Mouse (Mus musculus): ENCODE data around the gene Hist2h2aa2.
A peak's percentile ranks its signal among the peaks of the same experiment; 100 is the strongest.
"Not testable (repeated sequence)": the region's sequence is repeated elsewhere in the genome, so short reads cannot be mapped to it uniquely, and the experiment has no call there.

The Hist2h2aa2 gene

GRCm38 (mm10) chr3:96236834-96237334 is 3.2 kb downstream of the Hist2h2aa2 start:
- no peak for DNase-seq (ENCODE audit: low spot score)

- no peak for DNase-seq (ENCODE audit: low spot score)
Measured at GRCm38 (mm10) chr3:96235836-96236235, 4.2 kb downstream of the Hist2h2aa2 start.

- DNase-seq (ENCODE audit: low spot score) = no peak
Measured at GRCm38 (mm10) chr3:96234914-96235313, 5.2 kb downstream of the Hist2h2aa2 start.

- DNase-seq (ENCODE audit: low spot score) = no peak
Measured at GRCm38 (mm10) chr3:96231758-96232120, 8.3 kb downstream of the Hist2h2aa2 start.

- DNase-seq (ENCODE audit: low spot score) = no peak
Measured at GRCm38 (mm10) chr3:96230910-96231757, 8.9 kb downstream of the Hist2h2aa2 start.

- DNase-seq (ENCODE audit: low spot score) = no peak
Measured at GRCm38 (mm10) chr3:96230404-96230803, 9.7 kb downstream of the Hist2h2aa2 start.

GRCm38 (mm10) chr3:96228828-96229227 is 11.2 kb downstream of the Hist2h2aa2 start:
- DNase-seq (ENCODE audit: low spot score) = no peak

GRCm38 (mm10) chr3:96226695-96227648 is 13.1 kb downstream of the Hist2h2aa2 start:
- peak; percentile 56 for DNase-seq (ENCODE audit: low spot score)

- DNase-seq (ENCODE audit: low spot score) = no peak
Measured at GRCm38 (mm10) chr3:96225421-96225820, 14.7 kb downstream of the Hist2h2aa2 start.

- DNase-seq (ENCODE audit: low spot score) = no peak
Measured at GRCm38 (mm10) chr3:96222774-96223173, 17.3 kb downstream of the Hist2h2aa2 start.

GRCm38 (mm10) chr3:96221640-96222038 is 18.4 kb downstream of the Hist2h2aa2 start:
- peak; percentile 34 for DNase-seq (ENCODE audit: low spot score)

GRCm38 (mm10) chr3:96220765-96221639 is 19.1 kb downstream of the Hist2h2aa2 start, which contains the start of the genes Hist2h2ac and Hist2h2be:
Gene Hist2h2ac (minus strand): TSS chr3:96220880.
Gene Hist2h2be (plus strand): TSS chr3:96221119.
- peak; percentile 94 for DNase-seq (ENCODE audit: low spot score)

GRCm38 (mm10) chr3:96220131-96220764 is 19.8 kb downstream of the Hist2h2aa2 start:
- peak; percentile 67 for DNase-seq (ENCODE audit: low spot score)

GRCm38 (mm10) chr3:96219661-96220130 is 20.4 kb downstream of the Hist2h2aa2 start, which contains the start of the genes Bola1 and Hist2h2ab:
Gene Bola1 (minus strand): TSS chr3:96219709.
Gene Hist2h2ab (plus strand): TSS chr3:96219865.
- DNase-seq (ENCODE audit: low spot score) = peak; percentile 87

- DNase-seq (ENCODE audit: low spot score) = peak; percentile 63
Measured at GRCm38 (mm10) chr3:96219191-96219641, 20.9 kb downstream of the Hist2h2aa2 start.

- DNase-seq (ENCODE audit: low spot score) = peak; percentile 83
Measured at GRCm38 (mm10) chr3:96209242-96209641, 30.8 kb downstream of the Hist2h2aa2 start.

- DNase-seq (ENCODE audit: low spot score) = no peak
Measured at GRCm38 (mm10) chr3:96207819-96208218, 32.3 kb downstream of the Hist2h2aa2 start.

GRCm38 (mm10) chr3:96199731-96200130 is 40.3 kb downstream of the Hist2h2aa2 start:
- DNase-seq (ENCODE audit: low spot score) = no peak

- not testable (repeated sequence) for DNase-seq (ENCODE audit: low spot score)
Measured at GRCm38 (mm10) chr3:96198601-96199251, 41.4 kb downstream of the Hist2h2aa2 start.

- DNase-seq (ENCODE audit: low spot score) = peak; percentile 75
Measured at GRCm38 (mm10) chr3:96198181-96198580, 41.9 kb downstream of the Hist2h2aa2 start.
